Mouse (Mus musculus) CH12.LX (cell line): ENCODE data around the gene Gng2. TPM values are rescaled to one million over a fixed set of nuclear protein-coding genes. Genes with fewer than 3 reads are reported as not detected.

Source experiments
- DNase-seq: peaks from one replicate; pipeline ENCODE4 v3.0.0-alpha.2; 2013; ENCODE audit errors: extremely low read depth
- H3K27ac ChIP-seq: 2 replicates; pipeline ENCODE4 v1.5.1; 2012; ENCODE audit warnings: low read depth, mild to moderate bottlenecking, control low read depth, moderate library complexity; ENCODE audit not compliant: insufficient read depth
- H3K27me3 ChIP-seq: replicated peaks from 2 replicates; pipeline ENCODE3; 2012; ENCODE audit warnings: inconsistent platforms
- H3K36me3 ChIP-seq, 2 experiments: replicated peaks in 1 of 2; 2 replicates each; pipeline versions ENCODE3 to v1.6.1; 2012; ENCODE audit warnings: inconsistent platforms in 1 of 2, low read length in 1 of 2, mild to moderate bottlenecking in 1 of 2, mixed read lengths in 1 of 2, moderate library complexity in 1 of 2; ENCODE audit not compliant: control insufficient read depth in 1 of 2, insufficient read depth in 1 of 2
- H3K4me1 ChIP-seq, 2 experiments: 2 replicates each; pipeline ENCODE4 v1.6.1; 2012; ENCODE audit warnings: inconsistent platforms in 1 of 2, moderate library complexity in 1 of 2; ENCODE audit not compliant: insufficient read depth in 2 of 2, control insufficient read depth in 1 of 2
- H3K4me2 ChIP-seq: 2 replicates; pipeline ENCODE4 v1.6.1; 2012; ENCODE audit warnings: low read depth, mild to moderate bottlenecking, control low read depth; ENCODE audit not compliant: poor library complexity, insufficient read depth, severe bottlenecking
- H3K4me3 ChIP-seq, 3 experiments: fragments of 150-350 bp in 1 of 3; sonication (generic) in 1 of 3; replicated peaks in 1 of 3; 2 replicates each; pipeline versions ENCODE3 to v1.5.1; 2011 to 2012; ENCODE audit warnings: low read depth in 2 of 3, low read length in 2 of 3, mild to moderate bottlenecking in 2 of 3, moderate library complexity in 2 of 3, control low read depth in 1 of 3, improper control_type of control experiment in 1 of 3, inconsistent platforms in 1 of 3, mixed read lengths in 1 of 3; ENCODE audit not compliant: poor library complexity in 1 of 3
- H3K79me2 ChIP-seq: replicated peaks from 2 replicates; pipeline ENCODE4 v1.6.1; 2012; ENCODE audit warnings: mild to moderate bottlenecking, moderate library complexity; ENCODE audit not compliant: control insufficient read depth, poor library complexity, insufficient read depth, severe bottlenecking; ENCODE audit errors: extremely low read depth
- H3K9ac ChIP-seq: 2 replicates; pipeline ENCODE4 v1.6.1; 2012; ENCODE audit warnings: low read depth, mild to moderate bottlenecking, control low read depth, moderate library complexity; ENCODE audit not compliant: insufficient read depth
- H3K9me3 ChIP-seq: replicated peaks from 2 replicates; pipeline ENCODE3; 2012; ENCODE audit warnings: low read length, inconsistent platforms, mixed read lengths
- CHD2 ChIP-seq: IDR thresholded peaks from 2 replicates; pipeline ENCODE4 v1.6.1; 2011; ENCODE audit warnings: low read length, improper control_type of control experiment
- CTCF ChIP-seq, 2 experiments: IDR thresholded peaks in 1 of 2; conservative IDR thresholded peaks in 1 of 2; 2 replicates each; pipeline ENCODE4 v1.5.1; 2011 to 2012; ENCODE audit warnings: low read depth in 2 of 2, low read length in 2 of 2, improper control_type of control experiment in 1 of 2, inconsistent platforms in 1 of 2, mild to moderate bottlenecking in 1 of 2, moderate library complexity in 1 of 2
- E2F4 ChIP-seq: IDR thresholded peaks from 2 replicates; pipeline ENCODE4 v1.6.1; 2011; ENCODE audit warnings: low read depth, low read length, improper control_type of control experiment; ENCODE audit not compliant: insufficient replicate concordance
- ELF1 ChIP-seq: IDR thresholded peaks from 2 replicates; pipeline ENCODE4 v1.6.1; 2014; ENCODE audit warnings: low read depth, mild to moderate bottlenecking, inconsistent platforms, low read length, improper control_type of control experiment
- GABPA ChIP-seq: IDR thresholded peaks from 2 replicates; pipeline ENCODE4 v1.6.1; 2012; ENCODE audit warnings: low read depth, low read length, improper control_type of control experiment, inconsistent platforms; ENCODE audit not compliant: insufficient replicate concordance
- JUND ChIP-seq: conservative IDR thresholded peaks from 2 replicates; pipeline ENCODE4 v1.6.1; 2011; ENCODE audit warnings: low read depth, low read length, improper control_type of control experiment
- KAT2A ChIP-seq: IDR thresholded peaks from 2 replicates; pipeline ENCODE4 v1.6.1; 2012; ENCODE audit warnings: low read length, improper control_type of control experiment, inconsistent platforms; ENCODE audit not compliant: insufficient replicate concordance
- MAFK ChIP-seq: IDR thresholded peaks from 2 replicates; pipeline ENCODE4 v1.6.1; 2011; ENCODE audit warnings: low read length, improper control_type of control experiment; ENCODE audit not compliant: insufficient replicate concordance
- MAZ ChIP-seq: IDR thresholded peaks from 2 replicates; pipeline ENCODE4 v1.6.1; 2012; ENCODE audit warnings: low read depth, mild to moderate bottlenecking, inconsistent platforms, low read length, improper control_type of control experiment, moderate library complexity
- MYC ChIP-seq: IDR thresholded peaks from 2 replicates; pipeline ENCODE4 v1.6.1; 2011; ENCODE audit warnings: low read depth, mild to moderate bottlenecking, improper control_type of control experiment, low read length
- PAX5 ChIP-seq: IDR thresholded peaks from 2 replicates; pipeline ENCODE4 v1.6.1; 2012; ENCODE audit warnings: low read length, inconsistent platforms, mixed read lengths
- RCOR1 ChIP-seq: conservative IDR thresholded peaks from 2 replicates; pipeline ENCODE4 v1.6.1; 2012; ENCODE audit warnings: low read depth, mild to moderate bottlenecking, inconsistent platforms, low read length, improper control_type of control experiment
- TCF12 ChIP-seq: IDR thresholded peaks from 2 replicates; pipeline ENCODE4 v1.6.1; 2014; ENCODE audit warnings: low read depth, mild to moderate bottlenecking, inconsistent platforms, low read length, improper control_type of control experiment
- UBTF ChIP-seq: IDR thresholded peaks from 2 replicates; pipeline ENCODE4 v1.6.1; 2012; ENCODE audit warnings: low read depth, mild to moderate bottlenecking, inconsistent platforms, low read length, improper control_type of control experiment, moderate library complexity
- USF1 ChIP-seq: IDR thresholded peaks from 2 replicates; pipeline ENCODE4 v1.6.1; 2014; ENCODE audit warnings: low read depth, mild to moderate bottlenecking, inconsistent platforms, low read length, improper control_type of control experiment
- ZMIZ1 ChIP-seq: IDR thresholded peaks from 2 replicates; pipeline ENCODE4 v1.6.1; 2012; ENCODE audit warnings: low read depth, mild to moderate bottlenecking, inconsistent platforms, low read length, improper control_type of control experiment
- ZNF384 ChIP-seq: IDR thresholded peaks from 2 replicates; pipeline ENCODE4 v1.6.1; 2012; ENCODE audit warnings: low read depth, low read length, improper control_type of control experiment, inconsistent platforms
- dilution Hi-C: fragments of 300-500 bp; cut with MboI; formaldehyde crosslinking; loops from 2 replicates; pipeline ENCODE4 v1.14.3; 2020; ENCODE audit warnings: low sequenced_read_pairs; ENCODE audit not compliant: extremely low pct_unique_long_range_greater_than_20kb, extremely low pct_ligation_motif_present
- in situ Hi-C: fragments of 300-500 bp; cut with MboI; formaldehyde crosslinking; loops from 3 replicates; pipeline ENCODE4 v1.14.3; 2019; ENCODE audit warnings: low sequenced_read_pairs, low pct_ligation_motif_present, low pct_unique_long_range_greater_than_20kb, mixed read lengths
- polyA plus RNA-seq: library from polyadenylated mRNA; unstranded; fragments of >175 nt; gene quantifications from 2 replicates; pipeline ENCODE4 v1.2.1, GENCODE M21; 2012; ENCODE audit warnings: low read depth; ENCODE audit not compliant: insufficient read length
- total RNA-seq, 2 experiments: library from RNA; depleted of rRNA; stranded (reverse); fragments of 300-350 nt in 1 of 2; fragments of >200 nt in 1 of 2; gene quantifications; 2 replicates each; pipeline ENCODE4 v1.2.3; 2012 to 2014

Gene Gng2
- total and polyA plus RNA-seq, 3 experiments, result 52.1 to 67.7 (median 63.4) TPM

DNA sequence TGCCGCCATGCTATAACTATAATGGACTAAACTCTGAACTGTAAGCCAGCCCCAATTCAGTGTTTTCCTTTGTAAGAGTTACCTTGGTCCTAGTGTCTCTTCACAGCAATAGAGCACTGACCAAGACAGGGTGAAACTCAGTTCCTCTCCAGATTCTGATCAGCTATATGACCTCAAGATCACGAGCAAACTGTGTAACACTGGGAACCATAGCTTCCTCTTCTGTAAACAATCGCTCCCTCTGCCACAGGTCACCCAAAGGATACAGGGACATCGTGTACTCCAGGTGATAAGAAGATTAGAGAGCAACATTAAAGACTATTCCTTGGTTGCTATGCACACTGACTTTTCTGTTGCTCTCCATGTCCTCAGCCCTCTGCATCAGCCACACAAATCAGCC, 26.6 kb downstream of the Gng2 start:
- in situ Hi-C loops, result no loop called here
- dilution Hi-C loops, result no loop called here
- Histone ChIP-seq H3K27ac (no peak overlapping the region), H3K36me3 (peaks cover 21 to 71% of the 10 kb centered on the region in 2 experiments), H3K9ac (no peak overlapping the region), H3K79me2 (no peaks in the 10 kb centered on the region), H3K4me2 (no peak overlapping the region), H3K4me1 (no peaks in the 10 kb centered on the region), H3K9me3 (no peaks in the 10 kb centered on the region), H3K27me3 (no peaks in the 10 kb centered on the region), H3K4me3 (no peak overlapping the region)
- TF ChIP-seq USF1 (no peak), MAFK (no peak), E2F4 (no peak), CTCF (conservative IDR thresholded peaks at IDR 0.05 in 1 of 2, IDR thresholded peaks at IDR 0.05 in 1 of 2; ENCODE audit: low read depth in 2 of 2, low read length in 2 of 2) (no peak), ZNF384 (no peak), ZMIZ1 (no peak), CHD2 (no peak), ELF1 (no peak), MAZ (no peak), GABPA (no peak)
- no peak for DNase-seq

DNA sequence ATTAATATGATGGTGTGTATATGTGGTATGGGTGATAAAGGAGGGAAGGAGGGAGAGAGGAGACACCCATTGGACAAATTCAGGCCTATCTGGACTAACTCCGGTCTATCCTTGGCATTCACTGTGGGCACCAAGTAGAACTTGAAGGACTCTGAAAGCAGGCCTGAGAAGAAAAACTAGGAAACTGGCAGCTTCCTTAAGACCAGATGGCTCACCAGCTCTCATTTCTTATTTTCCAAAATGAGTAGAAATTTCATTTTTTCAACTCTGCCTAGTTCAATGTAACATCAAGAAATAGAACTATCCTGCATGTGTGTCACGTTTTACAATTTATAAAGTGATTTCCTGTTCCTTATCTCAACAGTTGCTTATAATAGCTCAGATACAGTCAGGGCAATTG, 28.0 kb downstream of the Gng2 start:
- Histone ChIP-seq H3K9ac (no peak overlapping the region), H3K4me3 (no peak overlapping the region), H3K27ac (no peak overlapping the region), H3K9me3 (no peaks in the 10 kb centered on the region), H3K79me2 (no peaks in the 10 kb centered on the region), H3K4me2 (no peak overlapping the region), H3K4me1 (no peaks in the 10 kb centered on the region), H3K36me3 (peaks cover 19 to 73% of the 10 kb centered on the region in 2 experiments), H3K27me3 (no peaks in the 10 kb centered on the region)
- in situ Hi-C loops (no loop called here), dilution Hi-C loops (no loop called here)
- DNase-seq, result no peak
- TF ChIP-seq TCF12 (no peak), PAX5 (no peak), JUND (no peak), MYC (no peak), RCOR1 (no peak), MAZ (no peak), KAT2A (no peak), UBTF (no peak)
